Mouse (Mus musculus) v-Abl transformed pro-B cells (cell line): ENCODE measurements around the gene Gorasp1.

ENCODE experiments used
- in situ Hi-C, 2 experiments: fragments of 400-800 bp; cut with MboI; formaldehyde crosslinking; loops; one replicate each; pipeline ENCODE4 v1.15.1; 2025; ENCODE audit not compliant: unreplicated experiment in 2 of 2

Gorasp1 gene

DNA sequence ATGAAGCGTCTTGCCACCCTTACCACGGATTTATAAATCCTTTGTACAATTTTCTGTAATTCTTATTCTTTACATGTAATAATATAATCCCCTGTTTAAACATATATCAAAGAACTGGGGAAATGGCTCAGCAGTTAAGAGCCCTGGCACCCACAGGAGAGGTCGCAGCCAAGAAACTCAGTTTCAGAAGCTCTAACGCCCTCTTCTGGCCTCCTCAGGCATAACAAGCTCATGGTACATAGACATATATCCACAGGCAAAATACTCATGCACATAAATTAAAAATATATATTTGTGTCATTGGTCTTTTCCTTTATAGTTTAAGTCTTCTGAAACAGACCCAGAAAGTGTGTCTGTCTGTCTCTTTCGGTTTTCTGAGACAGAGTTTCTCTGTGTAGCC is 37.2 kb upstream of the Gorasp1 start:
- in situ Hi-C loops: loop anchor here (25.0 kb wide), 3 partner anchors 1313 to 1913 kb away; partner anchors contain the start of genes Ackr2 (in 1 of the 2), Trak1 (in 1 of the 2) and Ulk4 (in 1 of the 2)

DNA sequence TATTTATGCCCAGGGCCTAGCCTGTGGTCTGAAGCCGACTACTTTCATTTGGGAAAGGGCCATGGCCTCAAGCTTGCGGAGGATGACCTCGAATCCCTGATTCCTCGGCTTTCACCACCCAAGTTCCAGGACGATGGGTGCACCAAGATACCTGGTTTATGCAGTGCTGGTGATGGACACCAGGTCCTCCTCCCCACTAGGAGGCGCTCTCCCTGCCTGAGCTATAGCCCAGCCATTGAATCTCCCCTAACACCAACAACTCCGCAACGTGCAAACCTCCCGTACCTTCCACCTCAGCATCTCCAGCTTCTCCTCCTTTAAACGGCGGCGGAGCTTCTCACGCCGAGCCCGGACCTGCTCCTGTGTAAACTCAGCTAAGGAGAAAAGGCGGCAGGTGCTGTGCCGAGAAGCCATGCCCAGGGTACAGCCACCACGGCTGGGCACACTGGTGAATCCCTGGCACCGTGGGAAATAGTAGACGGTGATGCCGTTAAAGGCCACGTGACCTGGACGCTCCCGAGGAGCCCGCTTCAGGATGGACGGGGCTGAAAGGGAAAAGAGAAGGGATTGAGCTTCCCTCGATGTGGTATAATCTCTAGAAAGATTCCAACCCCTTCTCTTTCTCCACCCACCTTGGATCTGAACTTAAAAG is 36.6 kb upstream of the Gorasp1 start:
- in situ Hi-C loops: no loop called here

GRCm38 (mm10) chr9:119973281-119973680 is 35.9 kb upstream of the Gorasp1 start:
- in situ Hi-C loops: no loop called here

DNA sequence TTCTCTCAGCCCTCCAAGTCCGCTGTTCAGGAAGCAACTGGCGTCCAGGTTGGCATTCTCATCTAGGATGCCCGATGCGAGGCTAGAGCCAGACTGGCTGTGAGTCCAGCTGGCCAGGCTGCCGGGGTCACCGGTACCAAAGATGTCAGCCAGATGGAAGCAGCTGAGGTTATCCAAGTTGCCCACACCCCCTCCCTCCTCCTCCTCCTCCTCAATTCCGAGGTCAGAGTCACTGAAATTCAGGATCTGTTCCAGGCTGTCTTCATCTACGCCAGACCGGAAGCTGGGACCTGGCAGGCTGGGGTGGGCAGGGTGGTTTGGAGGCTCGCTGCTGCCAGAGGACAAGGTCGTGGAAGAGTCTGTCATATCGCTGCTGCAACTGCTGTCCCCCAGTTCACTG is 35.2 kb upstream of the Gorasp1 start:
- in situ Hi-C loops: no loop called here

GRCm38 (mm10) chr9:119972166-119972565 is 34.8 kb upstream of the Gorasp1 start:
- in situ Hi-C loops: no loop called here

DNA sequence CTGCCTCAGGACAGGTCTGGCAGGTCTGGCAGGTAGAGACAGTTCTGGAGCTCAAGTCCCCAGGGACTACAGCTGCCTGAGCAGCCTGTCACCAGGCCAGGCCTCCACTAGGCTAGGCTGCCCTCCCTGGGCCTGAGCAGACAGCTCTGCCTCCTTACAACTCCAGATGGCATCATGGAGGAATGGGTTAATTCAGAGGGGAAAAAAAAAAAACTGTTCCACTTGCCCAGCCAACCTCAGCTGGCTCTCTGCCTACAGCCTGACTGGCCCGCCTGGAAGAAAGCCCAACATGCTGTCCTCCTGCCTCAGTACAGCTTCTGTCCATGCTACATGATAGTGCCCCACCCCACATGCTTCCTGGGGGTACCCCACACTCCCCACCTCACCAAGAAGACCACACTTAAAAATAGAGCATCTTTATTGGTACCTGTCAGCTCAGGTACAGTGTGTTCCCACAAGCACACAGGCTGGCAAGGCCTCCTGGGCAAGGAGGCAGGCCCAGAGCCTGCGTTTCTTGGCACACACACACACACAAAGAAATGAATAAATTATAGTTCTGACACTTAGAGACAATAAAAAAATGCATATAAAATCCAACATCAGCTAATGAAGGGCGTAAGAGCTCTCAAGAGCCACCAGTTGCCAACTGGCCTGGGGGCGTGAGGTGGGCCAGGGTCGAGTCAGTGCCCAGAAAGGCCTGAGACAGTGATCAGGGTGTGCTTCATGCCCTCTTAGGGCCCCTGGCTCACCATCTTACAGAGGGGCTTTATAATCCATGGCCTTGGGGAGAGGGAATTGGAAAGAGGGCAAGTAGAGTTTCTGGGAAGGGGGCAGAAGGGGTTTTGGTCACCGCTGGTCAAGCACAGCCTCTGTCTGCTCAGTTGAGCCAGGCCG is 33.6 kb upstream of the Gorasp1 start:
- in situ Hi-C loops: no loop called here

GRCm38 (mm10) chr9:119970221-119970620 is 32.9 kb upstream of the Gorasp1 start:
- in situ Hi-C loops: no loop called here

GRCm38 (mm10) chr9:119969811-119970210 is 32.4 kb upstream of the Gorasp1 start:
- in situ Hi-C loops: loop anchor here (5.0 kb wide), 3 partner anchors 42 to 102 kb away; no protein-coding TSS in a partner anchor

GRCm38 (mm10) chr9:119966221-119966910 is 29.0 kb upstream of the Gorasp1 start:
- in situ Hi-C loops: loop anchor here (5.0 kb wide), 3 partner anchors 46 to 106 kb away; no protein-coding TSS in a partner anchor

DNA sequence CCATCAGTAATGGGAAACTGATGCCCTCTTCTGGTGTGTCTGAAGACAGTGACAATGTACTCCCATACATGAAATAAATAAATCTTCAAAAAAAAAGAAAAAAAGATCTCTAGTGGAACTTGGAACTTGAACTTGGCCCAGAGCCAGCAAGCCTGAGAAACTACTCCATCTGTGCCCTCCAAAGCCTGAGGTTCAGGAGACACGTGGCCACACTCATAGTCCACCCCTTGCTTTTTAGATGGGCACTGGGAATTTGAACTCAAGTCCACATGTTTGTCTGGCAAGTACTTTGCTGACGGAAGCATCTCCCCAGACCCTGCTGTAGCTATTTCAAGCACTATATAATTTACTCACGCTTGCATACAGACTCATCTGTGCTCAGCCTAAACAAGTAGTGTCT is 27.8 kb upstream of the Gorasp1 start:
- in situ Hi-C loops: loop anchor here (5.0 kb wide), 3 partner anchors 47 to 107 kb away; no protein-coding TSS in a partner anchor

DNA sequence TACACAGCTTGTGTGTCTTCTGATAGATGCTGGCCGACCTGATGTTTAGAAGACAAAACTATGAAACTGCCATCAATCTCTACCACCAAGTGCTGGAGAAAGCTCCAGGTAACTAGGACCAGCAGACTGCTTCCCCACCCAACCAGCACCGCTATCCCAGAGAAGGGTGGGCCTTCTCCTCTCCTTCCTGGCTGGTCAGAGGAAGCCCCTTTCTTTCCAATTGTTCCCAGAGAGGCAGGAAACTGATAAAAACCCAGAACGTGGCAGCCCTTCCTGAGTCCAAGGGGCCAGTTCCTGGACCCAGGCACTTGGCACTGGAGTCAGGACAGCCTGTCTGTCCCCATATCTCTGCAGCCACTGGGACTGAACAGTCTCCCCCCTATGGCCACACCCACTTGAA is 26.8 kb upstream of the Gorasp1 start:
- in situ Hi-C loops: loop anchor here in 1 of 2 experiments (5.0 kb wide), 1 partner anchor 108 kb away; no protein-coding TSS in a partner anchor

DNA sequence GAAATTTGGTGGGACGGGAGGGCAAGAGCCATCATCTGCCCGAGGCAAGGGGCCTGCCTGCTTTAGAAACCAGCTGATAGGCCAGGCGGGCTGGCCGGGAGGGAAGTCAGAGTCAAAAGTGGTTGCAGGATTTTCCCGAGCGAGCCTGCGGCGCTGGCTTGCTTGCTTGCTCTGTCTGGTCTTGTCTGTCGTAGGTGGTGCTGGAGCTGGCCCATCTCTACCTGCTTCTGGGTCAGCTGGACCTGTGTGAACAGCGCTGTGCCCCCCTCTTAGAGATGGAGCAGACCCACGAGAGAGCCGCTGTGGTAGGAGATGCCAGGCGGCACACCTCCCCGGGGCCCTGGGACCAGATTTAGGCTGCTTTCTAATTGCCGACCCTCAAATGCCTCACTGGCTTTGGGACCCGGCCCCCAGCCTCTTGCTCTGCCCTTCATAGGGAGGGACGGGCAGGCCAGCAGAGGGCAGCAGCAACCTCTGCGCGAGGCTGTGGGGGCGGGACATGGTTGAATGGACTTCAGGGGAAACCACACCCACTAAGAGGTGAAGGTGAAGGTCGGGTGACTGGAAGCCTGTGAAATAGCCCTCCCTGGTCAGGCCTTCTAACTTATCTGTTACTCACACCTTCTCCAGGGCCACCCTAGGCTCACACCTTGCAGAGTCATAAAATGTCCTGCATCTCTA is 25.8 kb upstream of the Gorasp1 start:
- in situ Hi-C loops: loop anchor here in 1 of 2 experiments (5.0 kb wide), 1 partner anchor 109 kb away; no protein-coding TSS in a partner anchor

GRCm38 (mm10) chr9:119962216-119962615 is 24.9 kb upstream of the Gorasp1 start:
- in situ Hi-C loops: loop anchor here in 1 of 2 experiments (5.0 kb wide), 1 partner anchor 110 kb away; no protein-coding TSS in a partner anchor

- in situ Hi-C loops: no loop called here
These were observed 21.5 kb upstream of the Gorasp1 start for GRCm38 (mm10) chr9:119958835-119959234.

DNA sequence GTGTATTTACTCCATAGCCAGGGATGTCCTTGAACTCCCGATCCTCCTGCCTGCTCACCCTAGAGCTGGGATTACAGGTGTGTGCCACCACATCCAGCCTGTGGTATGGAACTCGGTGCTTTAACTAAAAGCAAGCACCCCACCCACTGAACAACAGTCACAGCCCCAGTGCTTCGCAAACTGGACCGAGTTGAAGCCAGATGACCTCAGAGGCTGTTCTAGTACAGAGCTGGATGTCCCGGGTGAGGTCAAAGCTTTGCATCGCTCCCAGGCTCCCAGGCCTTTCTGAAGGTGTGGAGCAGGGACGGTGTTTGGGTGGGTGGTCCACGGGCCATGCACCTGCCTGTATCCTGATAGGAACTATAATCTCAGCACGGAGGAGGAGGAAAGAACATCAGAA is 14.0 kb upstream of the Gorasp1 start:
- in situ Hi-C loops: no loop called here

- in situ Hi-C loops: no loop called here
These were observed 13.1 kb upstream of the Gorasp1 start for GRCm38 (mm10) chr9:119950434-119950833.

DNA sequence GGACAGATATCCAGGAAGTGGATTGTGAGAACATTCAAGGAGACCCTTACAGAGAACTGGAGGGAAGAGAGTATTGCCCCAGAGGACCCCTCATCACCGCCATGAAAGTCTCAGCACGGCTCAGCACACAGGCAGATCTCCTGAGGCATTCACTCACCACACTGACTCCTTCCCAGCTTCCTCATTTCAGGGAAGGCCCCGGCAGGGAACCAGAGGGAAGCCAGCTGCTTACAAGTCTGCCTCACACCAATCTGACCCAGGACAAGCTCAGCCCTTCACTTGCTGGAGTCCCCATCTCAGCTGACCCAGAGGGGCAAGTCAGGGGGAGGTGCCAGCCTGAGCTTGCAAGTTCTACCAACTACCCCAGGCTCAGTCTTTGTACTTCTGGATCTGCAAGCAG is 11.4 kb upstream of the Gorasp1 start:
- in situ Hi-C loops: no loop called here

DNA sequence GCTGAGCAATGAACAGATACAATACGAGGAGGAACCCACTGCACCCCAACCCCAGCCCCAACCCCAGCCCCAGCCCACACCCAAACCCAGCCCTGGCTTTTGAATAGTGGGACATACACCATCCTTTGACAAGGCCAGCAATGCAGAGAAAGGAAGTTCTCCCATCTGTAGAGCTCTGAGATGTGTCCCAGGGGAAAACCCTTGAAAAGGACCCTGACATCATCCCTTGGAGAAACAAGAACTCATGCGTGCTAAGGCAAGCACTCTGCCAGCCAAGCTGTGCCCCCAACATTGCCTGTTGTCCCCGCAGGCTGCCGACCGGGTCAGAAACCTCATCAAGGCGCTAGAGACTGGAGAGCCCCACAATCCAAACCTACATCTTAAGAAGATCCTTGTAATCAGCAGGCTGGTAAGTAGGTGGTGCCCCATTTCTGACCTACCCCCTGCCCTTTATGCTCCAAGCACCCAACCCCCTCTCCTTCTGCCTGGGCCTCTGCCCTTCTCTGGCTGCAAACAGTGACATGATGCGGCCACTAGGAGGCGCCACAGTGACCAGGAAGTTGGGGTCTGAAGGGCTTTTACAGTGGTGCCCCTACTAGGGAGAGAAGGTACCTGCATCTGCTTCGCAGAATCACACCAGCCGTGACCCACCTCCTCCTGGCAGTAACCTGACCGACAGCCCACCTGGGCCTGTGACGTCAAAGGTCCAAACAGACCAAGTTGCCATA is 8.0 kb upstream of the Gorasp1 start:
- in situ Hi-C loops: no loop called here

GRCm38 (mm10) chr9:119943326-119943725 is 6.0 kb upstream of the Gorasp1 start:
- in situ Hi-C loops: no loop called here
